Mouse (Mus musculus): Measurements from ENCODE around the gene Fbxo36. TPM values are rescaled to one million over a fixed set of nuclear protein-coding genes. Genes with fewer than 3 reads are reported as not detected.

The Fbxo36 gene
- polyA plus RNA-seq, 2 experiments, result 5.6 to 10.1 TPM

- Histone ChIP-seq H3K9ac (ENCODE audit: low read depth, low read length, severe bottlenecking) (no peak overlapping the region), H3K4me1 (ENCODE audit: control insufficient read depth, insufficient read depth, low read length) (no peaks in the 10 kb centered on the region), H3K4me3 (replicated peaks; ENCODE audit: low read length) (no peak overlapping the region), H3K27ac (replicated peaks; ENCODE audit: low read depth, low read length) (no peak overlapping the region), H3K4me2 (replicated peaks; ENCODE audit: low read depth, low read length, severe bottlenecking) (no peak overlapping the region), H3K9me3 (ENCODE audit: control insufficient read depth, low read length) (no peaks in the 10 kb centered on the region), H3K36me3 (ENCODE audit: control insufficient read depth, insufficient read depth, low read length) (no peaks in the 10 kb centered on the region), H3K27me3 (ENCODE audit: control insufficient read depth, insufficient read depth, low read length) (no peaks in the 10 kb centered on the region)
- 41% methylated on average over 2 of the region's 2 CpGs for WGBS
- ATAC-seq (ENCODE audit: low FRiP score, low read depth), result no peak
- DNase-seq (ENCODE audit: low spot score), result no peak
- no peak for TF ChIP-seq POLR2A (IDR thresholded peaks at IDR 0.05; ENCODE audit: borderline replicate concordance, extremely low read depth, insufficient read depth, insufficient read length)
Observed at GRCm38 (mm10) chr1:84864645-84865044, 25.0 kb downstream of the Fbxo36 start.

DNA sequence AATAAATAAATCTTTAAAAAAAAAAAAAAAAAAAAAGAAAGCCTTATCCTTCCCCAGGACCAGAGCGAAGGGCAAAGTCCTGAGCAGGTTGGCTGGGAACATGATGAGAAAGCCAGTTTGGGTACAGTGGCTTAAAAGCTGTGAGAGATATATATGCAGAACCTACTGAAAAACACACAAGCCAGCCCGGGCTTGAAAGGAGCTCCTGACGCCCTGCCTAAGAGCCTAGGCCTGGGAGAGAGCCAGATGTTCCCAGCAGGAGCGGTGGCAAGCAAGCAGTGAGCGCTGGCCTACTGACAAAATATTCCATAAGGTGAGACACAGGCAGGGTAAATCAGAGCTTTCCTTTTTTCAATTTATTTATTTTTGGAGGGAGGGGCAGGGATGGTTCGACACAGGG lies 26.6 kb downstream of the Fbxo36 start:
- Histone ChIP-seq H3K27ac (replicated peaks; ENCODE audit: low read depth, low read length) (no peak overlapping the region), H3K9me3 (ENCODE audit: control insufficient read depth, low read length) (no peaks in the 10 kb centered on the region), H3K27me3 (ENCODE audit: control insufficient read depth, insufficient read depth, low read length) (no peaks in the 10 kb centered on the region), H3K36me3 (ENCODE audit: control insufficient read depth, insufficient read depth, low read length) (no peaks in the 10 kb centered on the region), H3K4me2 (replicated peaks; ENCODE audit: low read depth, low read length, severe bottlenecking) (no peak overlapping the region), H3K4me1 (ENCODE audit: control insufficient read depth, insufficient read depth, low read length) (no peaks in the 10 kb centered on the region), H3K9ac (ENCODE audit: low read depth, low read length, severe bottlenecking) (no peak overlapping the region), H3K4me3 (replicated peaks; ENCODE audit: low read length) (no peak overlapping the region)
- TF ChIP-seq POLR2A (IDR thresholded peaks at IDR 0.05; ENCODE audit: borderline replicate concordance, extremely low read depth, insufficient read depth, insufficient read length), result no peak
- DNase-seq (ENCODE audit: low spot score), result no peak
- no peak for ATAC-seq (ENCODE audit: low FRiP score, low read depth)
- WGBS, result 87% methylated on average over 6 of the region's 6 CpGs

DNA sequence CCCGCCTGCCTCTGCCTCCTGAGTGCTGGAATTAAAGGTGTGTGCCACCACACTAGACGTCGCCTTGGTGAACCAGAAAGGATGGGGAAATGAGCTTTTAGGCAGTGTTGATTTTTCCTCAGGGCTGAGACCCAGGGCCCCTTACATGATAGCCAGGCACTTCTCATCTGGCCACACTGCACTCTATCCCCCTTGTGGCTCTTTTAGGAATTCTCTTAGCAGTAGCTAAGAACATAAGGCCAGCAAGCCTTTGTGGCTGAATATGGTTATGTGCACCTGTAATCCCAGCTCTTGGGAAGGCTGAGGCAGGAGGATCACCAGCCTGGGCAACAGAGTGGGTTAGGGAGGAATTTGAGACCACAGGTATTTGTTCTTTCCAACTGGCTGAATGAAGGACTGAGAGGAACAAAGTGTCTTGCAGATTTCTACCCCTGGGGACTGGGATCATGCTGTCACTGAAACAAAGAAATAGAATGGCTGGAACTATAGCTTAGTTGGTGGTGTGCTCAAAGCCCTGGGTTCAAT lies 27.1 kb downstream of the Fbxo36 start:
- no peak overlapping the region for H3K4me3 ChIP-seq (replicated peaks; ENCODE audit: low read length)
- H3K27ac ChIP-seq (replicated peaks; ENCODE audit: low read depth, low read length), result no peak overlapping the region
- no peak overlapping the region for H3K4me2 ChIP-seq (replicated peaks; ENCODE audit: low read depth, low read length, severe bottlenecking)
- H3K27me3 ChIP-seq (ENCODE audit: control insufficient read depth, insufficient read depth, low read length), result no peaks in the 10 kb centered on the region
- DNase-seq (ENCODE audit: low spot score), result no peak
- no peak for ATAC-seq (ENCODE audit: low FRiP score, low read depth)
- H3K9ac ChIP-seq (ENCODE audit: low read depth, low read length, severe bottlenecking), result no peak overlapping the region
- no peaks in the 10 kb centered on the region for H3K9me3 ChIP-seq (ENCODE audit: control insufficient read depth, low read length)
- H3K4me1 ChIP-seq (ENCODE audit: control insufficient read depth, insufficient read depth, low read length), result no peaks in the 10 kb centered on the region
- H3K36me3 ChIP-seq (ENCODE audit: control insufficient read depth, insufficient read depth, low read length), result no peaks in the 10 kb centered on the region
- TF ChIP-seq POLR2A (IDR thresholded peaks at IDR 0.05; ENCODE audit: borderline replicate concordance, extremely low read depth, insufficient read depth, insufficient read length), result no peak
- 91% methylated on average over 3 of the region's 3 CpGs for WGBS

DNA sequence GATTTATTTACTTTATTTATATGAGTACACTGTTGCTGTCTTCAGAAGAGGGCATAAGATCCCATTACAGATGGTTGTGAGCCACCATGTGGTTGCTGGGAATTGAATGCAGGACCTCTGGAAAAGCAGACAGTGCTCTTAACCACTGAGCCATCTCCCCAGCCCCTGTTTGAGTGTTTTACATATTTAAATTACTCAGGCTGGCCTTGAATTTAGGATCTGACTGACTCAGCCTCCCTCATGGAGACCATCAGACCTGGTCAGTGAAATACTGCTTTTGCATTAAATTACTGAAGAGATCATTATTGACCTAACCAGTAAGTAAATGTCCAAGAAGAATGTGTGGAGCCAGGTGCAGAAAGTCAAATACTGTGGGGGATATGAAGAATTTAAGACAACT lies 28.7 kb downstream of the Fbxo36 start:
- ATAC-seq (ENCODE audit: low FRiP score, low read depth) (no peak), DNase-seq (ENCODE audit: low spot score) (no peak)
- H3K9me3 ChIP-seq (ENCODE audit: control insufficient read depth, low read length), result no peaks in the 10 kb centered on the region
- no peaks in the 10 kb centered on the region for H3K4me1 ChIP-seq (ENCODE audit: control insufficient read depth, insufficient read depth, low read length)
- no peaks in the 10 kb centered on the region for H3K27me3 ChIP-seq (ENCODE audit: control insufficient read depth, insufficient read depth, low read length)
- H3K4me3 ChIP-seq (replicated peaks; ENCODE audit: low read length), result no peak overlapping the region
- no peak overlapping the region for H3K4me2 ChIP-seq (replicated peaks; ENCODE audit: low read depth, low read length, severe bottlenecking)
- H3K27ac ChIP-seq (replicated peaks; ENCODE audit: low read depth, low read length), result no peak overlapping the region
- no peak overlapping the region for H3K9ac ChIP-seq (ENCODE audit: low read depth, low read length, severe bottlenecking)
- no peak for TF ChIP-seq POLR2A (IDR thresholded peaks at IDR 0.05; ENCODE audit: borderline replicate concordance, extremely low read depth, insufficient read depth, insufficient read length)
- H3K36me3 ChIP-seq (ENCODE audit: control insufficient read depth, insufficient read depth, low read length), result no peaks in the 10 kb centered on the region

DNA sequence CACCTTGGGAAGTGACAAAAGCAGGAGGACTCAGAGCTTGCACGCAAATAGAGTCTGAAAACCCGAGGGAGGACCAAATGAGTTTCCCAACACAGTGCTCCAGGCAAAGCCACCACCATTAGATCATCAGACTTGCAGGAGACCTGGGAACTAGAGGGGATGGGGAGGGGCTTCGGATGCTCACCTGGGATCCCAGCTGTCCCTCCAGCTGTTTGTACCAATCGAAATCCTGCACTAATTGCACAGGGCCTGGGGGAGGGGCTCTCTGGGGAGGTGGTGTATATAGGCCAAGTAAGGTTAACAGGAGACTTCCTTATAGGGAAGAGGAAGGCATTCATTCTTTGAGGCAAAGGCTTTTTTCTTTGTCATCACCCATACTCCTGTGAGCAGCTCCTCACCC lies 29.2 kb downstream of the Fbxo36 start:
- WGBS, result 53% methylated on average over 4 of the region's 4 CpGs
- no peak overlapping the region for H3K4me3 ChIP-seq (replicated peaks; ENCODE audit: low read length)
- no peak for DNase-seq (ENCODE audit: low spot score)
- H3K27me3 ChIP-seq (ENCODE audit: control insufficient read depth, insufficient read depth, low read length), result no peaks in the 10 kb centered on the region
- no peak for TF ChIP-seq POLR2A (IDR thresholded peaks at IDR 0.05; ENCODE audit: borderline replicate concordance, extremely low read depth, insufficient read depth, insufficient read length)
- H3K36me3 ChIP-seq (ENCODE audit: control insufficient read depth, insufficient read depth, low read length), result no peaks in the 10 kb centered on the region
- H3K4me2 ChIP-seq (replicated peaks; ENCODE audit: low read depth, low read length, severe bottlenecking), result no peak overlapping the region
- no peak for ATAC-seq (ENCODE audit: low FRiP score, low read depth)
- no peaks in the 10 kb centered on the region for H3K4me1 ChIP-seq (ENCODE audit: control insufficient read depth, insufficient read depth, low read length)
- no peak overlapping the region for H3K27ac ChIP-seq (replicated peaks; ENCODE audit: low read depth, low read length)
- H3K9me3 ChIP-seq (ENCODE audit: control insufficient read depth, low read length), result no peaks in the 10 kb centered on the region
- no peak overlapping the region for H3K9ac ChIP-seq (ENCODE audit: low read depth, low read length, severe bottlenecking)

DNA sequence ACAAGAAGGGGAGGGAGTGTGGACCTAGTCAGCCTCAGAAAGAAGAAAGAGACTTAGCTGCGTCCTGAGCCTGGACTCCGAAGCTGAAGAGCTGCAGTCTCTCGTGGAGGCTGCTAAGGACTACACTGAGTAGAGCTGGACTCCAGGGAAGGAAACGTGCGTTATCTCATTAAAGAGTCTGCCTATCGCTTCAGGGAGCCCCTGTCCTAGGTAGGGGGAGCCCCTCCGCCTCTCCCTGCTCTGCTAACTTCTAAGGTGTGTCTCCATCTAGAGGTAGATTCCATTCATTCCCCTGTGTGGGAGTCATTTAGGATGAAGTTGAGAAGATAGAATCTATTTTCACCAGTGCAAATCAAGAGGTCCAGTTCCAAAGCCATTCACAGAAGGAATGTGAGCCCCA lies 29.9 kb downstream of the Fbxo36 start:
- no peak overlapping the region for H3K4me2 ChIP-seq (replicated peaks; ENCODE audit: low read depth, low read length, severe bottlenecking)
- H3K4me3 ChIP-seq (replicated peaks; ENCODE audit: low read length), result no peak overlapping the region
- WGBS, result 50% methylated on average over 7 of the region's 7 CpGs
- no peaks in the 10 kb centered on the region for H3K9me3 ChIP-seq (ENCODE audit: control insufficient read depth, low read length)
- no peaks in the 10 kb centered on the region for H3K27me3 ChIP-seq (ENCODE audit: control insufficient read depth, insufficient read depth, low read length)
- no peak overlapping the region for H3K9ac ChIP-seq (ENCODE audit: low read depth, low read length, severe bottlenecking)
- DNase-seq (ENCODE audit: low spot score) (no peak), ATAC-seq (ENCODE audit: low FRiP score, low read depth) (no peak)
- H3K27ac ChIP-seq (replicated peaks; ENCODE audit: low read depth, low read length), result no peak overlapping the region
- TF ChIP-seq POLR2A (IDR thresholded peaks at IDR 0.05; ENCODE audit: borderline replicate concordance, extremely low read depth, insufficient read depth, insufficient read length), result no peak
- H3K36me3 ChIP-seq (ENCODE audit: control insufficient read depth, insufficient read depth, low read length), result no peaks in the 10 kb centered on the region
- no peaks in the 10 kb centered on the region for H3K4me1 ChIP-seq (ENCODE audit: control insufficient read depth, insufficient read depth, low read length)

Data from limb, embryonic 14.5 days (tissue).